Mouse (Mus musculus) heart, adult 2 months (tissue): ENCODE data around the gene Srgap1. TPM values are rescaled to one million over a fixed set of nuclear protein-coding genes. Genes with fewer than 3 reads are reported as not detected.

ENCODE experiments used
- DNase-seq, 2 experiments: peaks; one replicate each; pipeline ENCODE4 v3.0.0; 2021
- H3K27ac ChIP-seq: fragments of 200-600 bp; 2 replicates; pipeline ENCODE4 v1.8.1; 2022
- H3K27me3 ChIP-seq: fragments of 200-500 bp; 2 replicates; pipeline ENCODE4 v1.6.1; 2012; ENCODE audit warnings: mild to moderate bottlenecking, low read length, inconsistent platforms, mixed read lengths; ENCODE audit not compliant: control insufficient read depth, insufficient read depth
- H3K36me3 ChIP-seq: fragments of 200-500 bp; 2 replicates; pipeline ENCODE4 v1.6.1; 2012; ENCODE audit warnings: low read length, inconsistent platforms; ENCODE audit not compliant: control insufficient read depth, insufficient read depth
- H3K4me1 ChIP-seq: fragments of 200-500 bp; 2 replicates; pipeline ENCODE4 v1.6.1; 2011; ENCODE audit warnings: low read length; ENCODE audit not compliant: control insufficient read depth, insufficient read depth
- H3K4me3 ChIP-seq: fragments of 200-600 bp; 2 replicates; pipeline ENCODE4 v1.8.1; 2022
- H3K79me2 ChIP-seq: fragments of 200-500 bp; replicated peaks from 2 replicates; pipeline ENCODE4 v1.6.1; 2012; ENCODE audit warnings: mild to moderate bottlenecking, inconsistent platforms, low read length, moderate library complexity, mixed read lengths; ENCODE audit not compliant: control insufficient read depth, insufficient read depth
- H3K9ac ChIP-seq: fragments of 200-500 bp; 2 replicates; pipeline ENCODE4 v1.6.1; 2012; ENCODE audit warnings: low read depth, mild to moderate bottlenecking, control low read depth, inconsistent platforms, low read length, mixed read lengths
- CTCF ChIP-seq: fragments of 200-600 bp; IDR thresholded peaks from 2 replicates; pipeline ENCODE4 v1.8.1; 2022; ENCODE audit warnings: antibody characterized with exemption, mild to moderate bottlenecking, moderate library complexity
- EP300 ChIP-seq: fragments of 200-500 bp; IDR thresholded peaks from 2 replicates; pipeline ENCODE4 v1.6.1; 2011; ENCODE audit warnings: low read depth, low read length, control low read depth; ENCODE audit not compliant: insufficient read depth
- POLR2A ChIP-seq: fragments of 200-500 bp; IDR thresholded peaks from 2 replicates; pipeline ENCODE4 v1.6.1; 2011; ENCODE audit warnings: mild to moderate bottlenecking, low read depth, low read length, control low read depth; ENCODE audit not compliant: insufficient read depth
- WGBS: fragments of 180-500 bp; shearing (Covaris S2); methylation state at CpG from one replicate; pipeline ENCODE4 v1.1.7; 2018; 5-methylcytosine and 5-hydroxymethylcytosine counted together
- intact Hi-C: fragments of 180-260 bp; cut with DNase I; formaldehyde crosslinking; loops from one replicate; pipeline ENCODE4 v1.15.1; 2025
- polyA plus RNA-seq: library from polyadenylated mRNA; depleted of rRNA; stranded (reverse); fragments of >200 nt; gene quantifications from 2 replicates; pipeline ENCODE4 v1.2.3, GENCODE M21; 2012
- total RNA-seq, 2 experiments: library from RNA; stranded (reverse); gene quantifications; 2 replicates each; pipeline ENCODE4 v1.2.3; 2021

Srgap1 gene
- total and polyA plus RNA-seq, 3 experiments, result 1.1 to 2.1 (median 1.3) TPM

DNA sequence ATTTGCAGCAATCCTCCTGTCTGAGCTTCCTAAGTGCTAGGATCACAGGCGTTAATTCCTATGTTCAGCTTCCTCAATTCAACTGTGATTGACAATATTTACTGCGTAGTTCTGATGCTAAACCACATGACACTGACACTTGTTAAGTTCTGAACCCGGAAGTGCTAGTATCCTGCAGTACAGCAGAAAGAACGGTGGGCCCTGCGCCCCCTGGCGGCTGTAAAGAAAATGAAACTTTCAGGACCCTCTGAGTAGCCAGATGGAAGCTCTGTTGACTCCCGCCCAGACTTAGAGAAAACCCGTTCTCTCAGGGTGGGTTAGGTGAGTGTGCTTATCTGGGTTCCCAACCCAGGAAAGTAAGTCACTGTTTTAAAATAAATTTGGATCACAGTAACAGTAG is 7.4 kb upstream of the Srgap1 start:
- H3K9ac ChIP-seq, result no peak overlapping the region
- H3K36me3 ChIP-seq, result no peaks in the 10 kb centered on the region
- H3K4me1 ChIP-seq, result no peaks in the 10 kb centered on the region; the same call in 1 of the 2 replicates
- H3K79me2 ChIP-seq, result no peaks in the 10 kb centered on the region
- intact Hi-C loops, result loop anchor here (5.0 kb wide), 2 partner anchors 367 to 412 kb away; partner anchors contain the start of gene D930020B18Rik
- DNase-seq, result peak; percentile 53 to 66
- no peak for TF ChIP-seq POLR2A
- TF ChIP-seq CTCF, result peak; percentile 89
- TF ChIP-seq EP300, result no peak
- no peak overlapping the region for H3K27ac ChIP-seq
- H3K27me3 ChIP-seq, result no peaks in the 10 kb centered on the region
- H3K4me3 ChIP-seq, result no peak overlapping the region
- WGBS, result 13% methylated on average over 8 of the region's 8 CpGs

DNA sequence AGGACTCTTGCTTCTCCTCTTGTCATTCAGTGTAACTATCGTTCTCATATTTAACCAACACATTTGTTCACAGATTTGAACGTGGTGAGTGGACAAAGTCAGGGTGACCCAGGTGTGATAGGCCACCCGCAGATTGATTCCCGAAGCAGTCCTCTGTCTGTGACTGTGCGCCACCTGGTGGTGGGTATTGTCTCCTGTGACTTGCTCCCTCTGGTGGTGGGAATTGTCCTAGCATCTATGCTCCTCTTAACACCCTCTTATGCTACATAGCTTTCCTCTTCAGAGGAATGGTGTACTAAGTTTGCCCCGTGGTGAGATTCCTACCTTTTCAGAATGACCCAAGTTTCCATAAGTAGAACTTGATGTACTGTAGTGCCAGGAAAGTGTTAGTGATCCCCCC is 4.7 kb upstream of the Srgap1 start:
- DNase-seq, result peak; percentile 80 to 91

DNA sequence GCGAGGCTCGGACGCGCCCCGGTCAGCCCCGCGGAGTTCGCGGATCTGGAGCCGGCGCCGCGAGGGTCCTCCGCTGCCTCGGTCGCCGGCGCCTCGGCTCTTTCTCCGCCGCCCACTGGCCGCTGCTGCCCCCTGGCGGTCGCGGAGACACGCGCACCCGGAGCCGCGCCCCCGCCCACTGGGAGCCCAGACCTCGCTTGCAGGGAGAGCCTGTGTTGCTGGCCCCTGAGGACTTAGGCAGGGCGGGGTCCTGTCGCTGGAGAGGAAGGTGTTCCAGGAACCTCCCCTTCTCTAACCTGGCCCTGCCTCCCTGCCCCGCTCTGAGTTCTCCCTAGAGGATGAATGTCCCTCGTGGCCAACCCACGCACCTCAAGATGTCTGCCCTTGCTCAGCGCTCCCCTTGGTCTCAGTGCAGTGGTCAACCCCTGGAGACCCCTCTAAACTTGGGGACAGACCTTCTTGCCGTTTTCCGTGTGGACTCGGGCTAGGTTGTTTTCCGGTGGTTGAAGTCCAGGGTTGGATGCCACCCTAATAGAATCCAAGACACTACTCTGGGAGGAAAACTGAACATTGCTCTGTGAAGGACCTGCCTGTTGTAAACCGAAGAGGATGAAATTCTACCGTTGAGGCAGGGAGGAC is 731 bp upstream of the Srgap1 start:
- WGBS, result 12% methylated on average over 44 of the region's 44 CpGs
- intact Hi-C loops, result loop anchor here (1.0 to 5.0 kb wide), 3 partner anchors 76 to 215 kb away; no protein-coding TSS in a partner anchor
- no peak for TF ChIP-seq POLR2A
- TF ChIP-seq CTCF, result peak; percentile 87
- no peaks in the 10 kb centered on the region for H3K4me1 ChIP-seq
- peak overlapping the region; percentile 64 for H3K4me3 ChIP-seq
- peak; percentile 86 to 96 for DNase-seq
- no peaks in the 10 kb centered on the region for H3K79me2 ChIP-seq
- H3K27ac ChIP-seq, result peak overlapping the region; percentile 65
- H3K27me3 ChIP-seq, result no peaks in the 10 kb centered on the region
- H3K36me3 ChIP-seq, result no peaks in the 10 kb centered on the region
- peak overlapping the region; percentile 74 for H3K9ac ChIP-seq

More for the DNA sequence above, 4.7 kb upstream of the Srgap1 start:
- Histone ChIP-seq H3K79me2 (no peaks in the 10 kb centered on the region), H3K4me1 (no peaks in the 10 kb centered on the region; the same call in 1 of the 2 replicates), H3K9ac (no peak overlapping the region), H3K27ac (no peak overlapping the region), H3K27me3 (no peaks in the 10 kb centered on the region), H3K4me3 (no peak overlapping the region), H3K36me3 (no peaks in the 10 kb centered on the region)
- WGBS, result 15% methylated on average over 6 of the region's 6 CpGs
- TF ChIP-seq EP300 (peak; percentile 96), CTCF (no peak; the same call in 1 of the 2 replicates)
- intact Hi-C loops, result loop anchor here (1.0 to 5.0 kb wide), 4 partner anchors 281 to 410 kb away; partner anchors contain the start of gene D930020B18Rik

GRCm38 (mm10) chr10:122046511-122046903 is 608 bp downstream of the Srgap1 start:
- Histone ChIP-seq H3K4me1 (no peaks in the 10 kb centered on the region), H3K9ac (peak overlapping the region; percentile 74), H3K27ac (peak overlapping the region; percentile 65), H3K79me2 (no peaks in the 10 kb centered on the region), H3K36me3 (no peaks in the 10 kb centered on the region), H3K27me3 (no peaks in the 10 kb centered on the region), H3K4me3 (peak overlapping the region; percentile 64)
- no peak for TF ChIP-seq POLR2A
- no peak for TF ChIP-seq EP300
- TF ChIP-seq CTCF, result no peak
- no peak for DNase-seq
- 5% methylated on average over 13 of the region's 13 CpGs for WGBS
- intact Hi-C loops, result loop anchor here (5.0 kb wide), 2 partner anchors 74 to 139 kb away; no protein-coding TSS in a partner anchor

DNA sequence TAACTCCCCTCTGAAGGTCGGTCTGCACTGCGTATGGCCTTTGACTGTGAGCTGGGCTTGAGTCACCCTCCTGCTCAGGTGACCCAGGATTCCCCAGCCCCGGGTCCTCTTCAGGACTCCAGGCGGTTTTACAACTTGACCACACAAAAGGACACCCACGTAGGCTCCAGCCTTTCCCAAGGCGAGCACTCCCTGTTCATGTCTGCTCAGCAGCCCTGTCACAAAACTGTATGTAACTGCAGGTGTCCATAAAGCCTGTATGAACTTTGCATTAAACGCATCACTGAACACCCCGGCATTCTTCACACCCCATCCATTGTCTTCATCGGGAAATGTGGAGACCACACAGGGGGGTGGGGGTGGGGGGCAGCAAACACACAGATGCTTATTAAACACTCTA is 1.2 kb downstream of the Srgap1 start:
- DNase-seq, result no peak
- WGBS, result 42% methylated on average over 9 of the region's 9 CpGs
- Histone ChIP-seq H3K79me2 (no peaks in the 10 kb centered on the region), H3K27me3 (no peaks in the 10 kb centered on the region), H3K27ac (no peak overlapping the region), H3K36me3 (no peaks in the 10 kb centered on the region), H3K4me1 (no peaks in the 10 kb centered on the region), H3K9ac (no peak overlapping the region), H3K4me3 (no peak overlapping the region)
- intact Hi-C loops, result loop anchor here (5.0 kb wide), 2 partner anchors 74 to 139 kb away; no protein-coding TSS in a partner anchor
- no peak for TF ChIP-seq CTCF
- no peak for TF ChIP-seq POLR2A
- no peak for TF ChIP-seq EP300

GRCm38 (mm10) chr10:122044926-122045325 is 2.2 kb downstream of the Srgap1 start:
- Histone ChIP-seq H3K36me3 (no peaks in the 10 kb centered on the region), H3K27me3 (no peaks in the 10 kb centered on the region), H3K4me1 (no peaks in the 10 kb centered on the region), H3K79me2 (no peaks in the 10 kb centered on the region; the same call in 1 of the 2 replicates), H3K9ac (no peak overlapping the region), H3K27ac (no peak overlapping the region), H3K4me3 (no peak overlapping the region)
- no peak for DNase-seq
- 90% methylated on average over 4 of the region's 4 CpGs for WGBS
- intact Hi-C loops, result loop anchor here (5.0 kb wide), 2 partner anchors 73 to 138 kb away; no protein-coding TSS in a partner anchor
- no peak for TF ChIP-seq CTCF
- no peak for TF ChIP-seq POLR2A
- TF ChIP-seq EP300, result no peak
